Mouse (Mus musculus) hindbrain, embryonic 15.5 days (tissue): ENCODE results near the gene Esd. TPM values are rescaled to one million over a fixed set of nuclear protein-coding genes. Genes with fewer than 3 reads are reported as not detected.

Source experiments
- ATAC-seq: fragments of 200-750 bp; cut with Nextera tagmentation; 2 replicates; pipeline ENCODE4 v1.8.0; 2017; ENCODE audit warnings: low read depth, moderate number of reproducible peaks, moderate TSS enrichment; ENCODE audit not compliant: low FRiP score
- H3K27ac ChIP-seq: fragments of 300-500 bp; sonication (generic); replicated peaks from 2 replicates; pipeline ENCODE4 v1.5.1; 2015; ENCODE audit warnings: mild to moderate bottlenecking, inconsistent platforms
- H3K27me3 ChIP-seq: fragments of 300-500 bp; sonication (generic); 2 replicates; pipeline ENCODE4 v1.6.1; 2015; ENCODE audit warnings: control low read depth, inconsistent platforms
- H3K36me3 ChIP-seq: fragments of 300-500 bp; sonication (generic); 2 replicates; pipeline ENCODE4 v1.6.1; 2015; ENCODE audit warnings: control low read depth, inconsistent platforms
- H3K4me1 ChIP-seq: fragments of 300-500 bp; sonication (generic); replicated peaks from 2 replicates; pipeline ENCODE4 v1.6.1; 2015; ENCODE audit warnings: control low read depth, inconsistent platforms
- H3K4me2 ChIP-seq: fragments of 300-500 bp; sonication (generic); 2 replicates; pipeline ENCODE4 v1.6.1; 2015; ENCODE audit warnings: moderate library complexity, mild to moderate bottlenecking, inconsistent platforms
- H3K4me3 ChIP-seq: fragments of 300-500 bp; sonication (generic); 2 replicates; pipeline ENCODE4 v1.5.1; 2015; ENCODE audit warnings: mild to moderate bottlenecking, inconsistent platforms
- H3K9ac ChIP-seq: fragments of 300-500 bp; sonication (generic); 2 replicates; pipeline ENCODE4 v1.6.1; 2015; ENCODE audit warnings: inconsistent platforms
- H3K9me3 ChIP-seq: fragments of 300-500 bp; sonication (generic); 2 replicates; pipeline ENCODE4 v1.6.1; 2016; ENCODE audit warnings: control low read depth, inconsistent platforms
- whole genome bisulfite sequencing: fragments of 180-500 bp; shearing (Covaris S2); methylation state at CpG from one replicate; pipeline ENCODE4 v1.1.7; 2015; 5-methylcytosine and 5-hydroxymethylcytosine counted together
- polyA plus RNA-seq: library from polyadenylated mRNA; unstranded; fragments of >200 nt; fragmentation: Nextera tagmentation; extraction: Ambion mirVana; gene quantifications from 2 replicates; pipeline ENCODE4 v1.2.1, GENCODE M21; 2015

Esd gene
- polyA plus RNA-seq, 1 experiment from 2014 or later, result 218 TPM

DNA sequence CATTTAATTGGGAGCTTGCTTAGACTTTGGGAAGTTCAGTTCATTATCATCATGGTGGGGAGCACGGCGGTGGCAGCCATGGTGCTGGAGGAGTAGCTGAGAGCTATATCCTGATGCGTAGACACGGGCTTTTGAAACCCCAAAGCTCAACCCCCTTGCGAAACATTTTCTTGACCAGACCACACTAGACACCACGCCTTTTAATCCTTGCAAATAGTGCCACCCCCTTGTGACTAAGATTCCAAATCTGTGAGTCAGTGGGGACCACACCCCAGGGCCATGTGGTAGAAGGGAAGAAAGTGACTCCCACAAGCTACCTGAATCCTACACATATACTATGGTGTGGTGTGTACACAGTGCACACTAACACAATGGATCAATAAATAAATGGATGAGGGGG, 4.8 kb downstream of the Esd start:
- peaks cover 40% of the 10 kb centered on the region for H3K36me3 ChIP-seq
- H3K4me2 ChIP-seq, result no peak overlapping the region
- no peak overlapping the region for H3K27ac ChIP-seq
- no peak overlapping the region for H3K4me3 ChIP-seq
- no peaks in the 10 kb centered on the region for H3K9me3 ChIP-seq
- H3K27me3 ChIP-seq, result no peaks in the 10 kb centered on the region
- peaks cover 9% of the 10 kb centered on the region for H3K4me1 ChIP-seq
- WGBS, result 97% methylated on average over 6 of the region's 6 CpGs
- no peak overlapping the region for H3K9ac ChIP-seq
- no peak for ATAC-seq

DNA sequence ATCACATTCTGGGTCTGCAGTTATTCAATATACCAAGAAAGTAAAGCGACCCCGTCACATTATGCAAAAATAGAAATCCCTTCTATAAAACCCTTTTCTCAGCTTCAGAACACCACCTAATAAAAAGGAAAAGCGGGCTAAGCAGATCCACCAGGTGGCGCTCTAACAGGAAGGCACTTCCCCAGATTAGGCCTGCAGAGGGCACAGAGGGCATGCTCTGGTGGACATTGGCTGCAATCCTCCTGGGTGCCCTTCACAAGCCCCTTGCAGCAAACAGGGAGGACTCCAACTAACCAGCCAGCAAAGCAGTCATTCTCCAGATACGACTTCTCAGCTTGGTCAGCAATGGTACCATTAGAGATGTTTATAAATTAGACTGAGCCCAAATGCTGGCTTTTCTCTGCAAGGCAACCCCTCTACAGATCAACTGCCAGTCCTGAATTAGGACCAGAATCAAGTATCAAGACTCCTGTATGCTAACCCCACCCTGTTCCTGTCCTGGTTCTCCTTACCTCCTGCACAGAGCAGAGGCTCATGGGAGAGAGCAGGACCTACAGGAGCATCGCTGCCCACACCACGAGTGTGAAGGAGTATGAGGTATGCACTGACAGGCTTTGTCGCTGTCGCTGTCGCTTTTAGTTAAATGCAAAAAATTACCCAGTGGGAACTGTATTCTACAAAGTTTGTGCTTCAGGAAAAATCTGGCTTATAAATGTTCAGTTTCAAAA, 32.3 kb downstream of the Esd start:
- peak; percentile 56; the same call in 1 of the 2 replicates for ATAC-seq
- no peaks in the 10 kb centered on the region for H3K9me3 ChIP-seq
- H3K27me3 ChIP-seq, result no peaks in the 10 kb centered on the region
- H3K36me3 ChIP-seq, result peaks cover 14% of the 10 kb centered on the region
- no peak overlapping the region for H3K9ac ChIP-seq
- no peak overlapping the region for H3K27ac ChIP-seq
- no peaks in the 10 kb centered on the region for H3K4me1 ChIP-seq
- no peak overlapping the region for H3K4me2 ChIP-seq
- H3K4me3 ChIP-seq, result no peak overlapping the region
- WGBS, result 55% methylated on average over 10 of the region's 10 CpGs

GRCm38 (mm10) chr14:74767892-74768291, 35.8 kb downstream of the Esd start:
- Histone ChIP-seq H3K36me3 (peaks cover 32% of the 10 kb centered on the region), H3K4me3 (no peak overlapping the region), H3K9me3 (no peaks in the 10 kb centered on the region), H3K4me1 (no peaks in the 10 kb centered on the region), H3K27ac (no peak overlapping the region), H3K27me3 (no peaks in the 10 kb centered on the region), H3K9ac (no peak overlapping the region), H3K4me2 (no peak overlapping the region)
- no peak for ATAC-seq
- 71% methylated on average over 1 of the region's 1 CpGs for WGBS

GRCm38 (mm10) chr14:74774046-74774619, 42.0 kb downstream of the Esd start:
- Histone ChIP-seq H3K4me2 (no peak overlapping the region), H3K36me3 (peaks cover 21% of the 10 kb centered on the region), H3K4me3 (no peak overlapping the region), H3K27me3 (no peaks in the 10 kb centered on the region), H3K9ac (no peak overlapping the region), H3K4me1 (no peaks in the 10 kb centered on the region), H3K9me3 (no peaks in the 10 kb centered on the region), H3K27ac (no peak overlapping the region)
- ATAC-seq, result no peak
- 65% methylated on average over 10 of the region's 10 CpGs for WGBS

- no peak overlapping the region for H3K9ac ChIP-seq
- H3K9me3 ChIP-seq, result no peaks in the 10 kb centered on the region
- ATAC-seq, result no peak
- H3K4me1 ChIP-seq, result no peaks in the 10 kb centered on the region
- no peaks in the 10 kb centered on the region for H3K27me3 ChIP-seq
- no peak overlapping the region for H3K4me3 ChIP-seq
- H3K4me2 ChIP-seq, result no peak overlapping the region
- no peak overlapping the region for H3K27ac ChIP-seq
- 89% methylated on average over 11 of the region's 11 CpGs for WGBS
- peaks cover 27% of the 10 kb centered on the region for H3K36me3 ChIP-seq
Measured at GRCm38 (mm10) chr14:74784243-74784934, 52.3 kb downstream of the Esd start.

GRCm38 (mm10) chr14:74787717-74788116, 55.6 kb downstream of the Esd start:
- Histone ChIP-seq H3K9ac (no peak overlapping the region), H3K27ac (no peak overlapping the region), H3K4me1 (peaks cover 9% of the 10 kb centered on the region), H3K9me3 (no peaks in the 10 kb centered on the region), H3K27me3 (no peaks in the 10 kb centered on the region), H3K4me2 (no peak overlapping the region), H3K4me3 (no peak overlapping the region), H3K36me3 (peaks cover 27% of the 10 kb centered on the region)
- no peak for ATAC-seq
- 84% methylated on average over 3 of the region's 3 CpGs for WGBS

- H3K27ac ChIP-seq, result no peak overlapping the region
- no peak overlapping the region for H3K9ac ChIP-seq
- H3K9me3 ChIP-seq, result no peaks in the 10 kb centered on the region
- H3K27me3 ChIP-seq, result no peaks in the 10 kb centered on the region
- ATAC-seq, result no peak
- no peak overlapping the region for H3K4me2 ChIP-seq
- H3K36me3 ChIP-seq, result peaks cover 21% of the 10 kb centered on the region
- WGBS, result 83% methylated on average over 8 of the region's 8 CpGs
- no peak overlapping the region for H3K4me3 ChIP-seq
- peaks cover 9% of the 10 kb centered on the region for H3K4me1 ChIP-seq
Measured at GRCm38 (mm10) chr14:74788766-74789165, 56.7 kb downstream of the Esd start.

DNA sequence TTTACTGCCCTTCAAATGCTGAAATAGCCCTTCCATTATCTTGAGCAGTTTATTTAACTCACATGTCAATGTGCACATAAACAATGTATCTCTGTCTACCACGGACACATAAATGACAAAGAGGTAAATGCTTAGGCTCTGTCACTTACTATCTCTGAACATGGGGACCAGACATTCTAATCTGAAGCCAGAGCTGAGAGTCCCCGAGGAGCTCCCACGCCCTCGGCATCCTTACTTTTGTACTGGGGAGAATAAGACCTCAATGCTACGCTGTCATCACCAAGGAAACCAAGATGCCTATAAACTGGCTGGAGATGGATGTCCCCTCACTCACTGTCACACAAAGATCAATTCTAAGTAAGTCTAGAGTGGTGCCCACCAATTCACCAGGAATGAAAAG, 58.4 kb downstream of the Esd start:
- ATAC-seq, result no peak
- no peak overlapping the region for H3K4me3 ChIP-seq
- H3K9ac ChIP-seq, result no peak overlapping the region
- no peaks in the 10 kb centered on the region for H3K27me3 ChIP-seq
- no peaks in the 10 kb centered on the region for H3K9me3 ChIP-seq
- H3K36me3 ChIP-seq, result peaks cover 14% of the 10 kb centered on the region
- 28% methylated on average over 5 of the region's 5 CpGs for WGBS
- no peak overlapping the region for H3K4me2 ChIP-seq
- no peak overlapping the region for H3K27ac ChIP-seq
- H3K4me1 ChIP-seq, result peaks cover 9% of the 10 kb centered on the region

DNA sequence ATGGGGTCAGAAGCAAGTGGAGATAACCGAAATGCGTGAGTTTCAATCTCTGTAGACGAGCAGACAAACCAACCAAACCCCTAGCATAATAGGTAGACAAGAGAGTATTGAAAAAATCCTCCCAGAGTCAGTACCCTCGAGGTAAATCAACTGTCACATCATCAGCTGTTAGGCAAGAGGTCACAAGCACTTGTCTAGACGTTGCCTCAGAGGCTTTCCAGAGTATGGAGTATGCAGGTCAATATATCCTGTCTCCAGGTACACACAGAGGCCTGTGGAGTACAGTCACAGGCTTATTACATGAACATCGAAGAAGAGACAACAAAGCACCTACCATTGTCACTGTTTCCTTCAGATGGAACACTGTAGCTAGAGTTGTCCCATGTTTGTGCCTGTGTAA, 60.7 kb downstream of the Esd start:
- Histone ChIP-seq H3K9me3 (no peaks in the 10 kb centered on the region), H3K4me3 (no peak overlapping the region)
- 81% methylated on average over 6 of the region's 6 CpGs for WGBS

DNA sequence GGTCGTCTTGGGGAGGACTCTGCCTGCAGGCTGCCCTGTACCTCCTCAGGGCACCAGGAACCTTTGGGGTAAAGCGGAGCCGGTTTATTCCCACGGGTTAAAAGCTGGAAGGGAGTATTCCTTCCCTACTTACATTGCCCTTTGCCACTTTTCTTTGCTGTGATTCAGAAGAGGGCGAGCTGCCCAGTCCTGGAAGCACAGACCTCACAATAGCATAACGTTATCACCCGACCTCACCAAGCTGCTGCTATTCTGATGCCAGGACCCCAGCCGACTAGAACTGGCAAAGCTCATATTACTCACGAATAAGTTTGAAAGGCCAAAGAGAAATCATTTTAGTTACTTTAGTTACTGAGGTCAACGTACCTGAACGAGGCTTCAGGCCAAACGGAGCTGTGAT, 62.8 kb downstream of the Esd start:
- H3K4me3 ChIP-seq, result no peak overlapping the region
- WGBS, result 68% methylated on average over 12 of the region's 12 CpGs
- no peaks in the 10 kb centered on the region for H3K9me3 ChIP-seq
- H3K27me3 ChIP-seq, result no peaks in the 10 kb centered on the region
- ATAC-seq, result no peak
- H3K4me2 ChIP-seq, result no peak overlapping the region
- peaks cover 31% of the 10 kb centered on the region for H3K4me1 ChIP-seq
- H3K9ac ChIP-seq, result no peak overlapping the region
- 0 out of 2 replicates have a peak, but pooled peaks cover 7% of the 10 kb centered on the region for H3K36me3 ChIP-seq
- no peak overlapping the region for H3K27ac ChIP-seq

More for the DNA sequence above, 60.7 kb downstream of the Esd start:
- Histone ChIP-seq H3K4me2 (no peak overlapping the region), H3K36me3 (0 out of 2 replicates have a peak, but pooled peaks cover 7% of the 10 kb centered on the region), H3K27me3 (no peaks in the 10 kb centered on the region), H3K9ac (no peak overlapping the region), H3K4me1 (peaks cover 14% of the 10 kb centered on the region), H3K27ac (no peak overlapping the region)
- no peak for ATAC-seq

- 70% methylated on average over 10 of the region's 10 CpGs for WGBS
- peaks cover 24% of the 10 kb centered on the region for H3K36me3 ChIP-seq
- H3K27ac ChIP-seq, result peak overlapping the region; percentile 71
- H3K4me2 ChIP-seq, result no peak overlapping the region
- H3K9me3 ChIP-seq, result no peaks in the 10 kb centered on the region
- peaks cover 22% of the 10 kb centered on the region for H3K4me1 ChIP-seq
- no peak overlapping the region for H3K9ac ChIP-seq
- no peak overlapping the region for H3K4me3 ChIP-seq
- ATAC-seq, result peak; percentile 73
- no peaks in the 10 kb centered on the region for H3K27me3 ChIP-seq
Measured at GRCm38 (mm10) chr14:74797386-74798062, 65.4 kb downstream of the Esd start.
